Mouse (Mus musculus) heart, postnatal 10 days (tissue): ENCODE results near the gene Cfap54. TPM values are rescaled to one million over a fixed set of nuclear protein-coding genes. Genes with fewer than 3 reads are reported as not detected.

Experiments
- DNase-seq, 2 experiments: peaks; one replicate each; pipeline ENCODE4 v3.0.0; 2021
- intact Hi-C: fragments of 180-260 bp; cut with DNase I; formaldehyde crosslinking; loops from one replicate; pipeline ENCODE4 v1.15.1; 2025
- total RNA-seq, 2 experiments: library from RNA; stranded (reverse); gene quantifications; 2 replicates each; pipeline ENCODE4 v1.2.3; 2021

Gene Cfap54
- total RNA-seq, 2 experiments from 2014 or later: 1.3 to 1.4 TPM

DNA sequence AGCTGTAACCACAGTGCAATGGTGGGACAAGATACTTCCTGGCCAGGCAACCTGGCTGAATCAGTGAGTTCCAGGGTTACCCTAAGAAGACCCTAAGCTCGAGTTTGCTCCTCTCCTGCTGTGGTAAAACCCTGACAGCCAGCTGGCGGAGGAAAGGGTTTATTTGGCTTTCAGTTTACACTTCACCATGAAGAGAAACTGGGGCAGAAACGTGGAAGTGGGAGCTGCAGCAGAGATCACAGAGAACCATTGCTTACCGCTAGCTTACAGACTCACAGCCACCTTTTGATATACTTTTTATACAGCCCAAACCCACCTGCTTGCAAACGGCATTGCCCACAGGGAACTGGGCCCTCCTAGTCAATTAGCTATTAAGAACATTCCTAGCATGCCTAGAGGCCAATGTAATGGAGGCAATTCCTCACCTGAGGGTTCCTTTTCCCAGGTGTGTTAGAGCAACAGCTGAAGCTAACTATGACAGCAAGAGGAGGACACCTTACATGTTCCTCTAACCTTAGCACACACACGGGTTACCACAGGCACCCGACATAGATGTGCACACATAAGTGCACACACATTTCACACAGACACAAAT lies 16.9 kb upstream of the Cfap54 start:
- intact Hi-C loops: no loop called here
- no peak for DNase-seq

DNA sequence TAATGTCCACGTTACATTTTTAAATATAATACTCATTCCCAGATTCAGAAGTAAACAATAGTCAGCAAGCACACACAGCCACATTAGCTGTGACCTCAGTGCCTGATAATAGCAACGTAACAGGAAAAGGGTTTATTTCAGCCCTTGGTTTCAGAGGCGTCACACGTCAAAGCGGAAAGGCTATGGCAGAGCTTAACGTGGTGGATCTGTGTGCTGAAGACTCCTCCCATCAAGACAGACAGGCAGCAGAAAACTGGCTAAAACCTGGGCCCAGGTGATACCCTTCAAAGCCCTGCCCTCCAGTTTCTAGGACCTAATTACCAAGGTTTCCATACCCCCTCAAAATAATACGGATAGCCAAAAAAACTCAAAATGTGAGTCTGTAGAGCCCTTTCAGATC lies 16.0 kb upstream of the Cfap54 start:
- intact Hi-C loops: no loop called here
- DNase-seq: no peak

DNA sequence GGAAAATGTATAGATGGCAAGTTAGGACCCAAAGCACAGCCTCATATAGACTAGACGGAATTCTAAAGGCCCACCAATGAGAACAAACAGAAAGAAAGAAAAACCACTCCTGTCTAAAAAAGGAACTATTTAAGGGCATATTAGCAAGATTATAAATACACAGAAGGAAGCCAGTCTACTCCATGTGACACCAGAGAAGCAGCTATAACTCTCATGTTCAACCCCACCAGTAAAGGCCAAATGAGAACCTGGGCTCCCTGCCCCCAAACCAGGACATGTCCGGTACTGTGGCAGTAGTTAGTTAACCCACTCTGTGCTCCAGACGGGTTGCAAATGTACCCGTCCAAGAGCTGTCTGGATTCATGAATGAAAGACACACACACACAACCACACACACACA lies 14.4 kb upstream of the Cfap54 start:
- DNase-seq: no peak
- intact Hi-C loops: no loop called here

DNA sequence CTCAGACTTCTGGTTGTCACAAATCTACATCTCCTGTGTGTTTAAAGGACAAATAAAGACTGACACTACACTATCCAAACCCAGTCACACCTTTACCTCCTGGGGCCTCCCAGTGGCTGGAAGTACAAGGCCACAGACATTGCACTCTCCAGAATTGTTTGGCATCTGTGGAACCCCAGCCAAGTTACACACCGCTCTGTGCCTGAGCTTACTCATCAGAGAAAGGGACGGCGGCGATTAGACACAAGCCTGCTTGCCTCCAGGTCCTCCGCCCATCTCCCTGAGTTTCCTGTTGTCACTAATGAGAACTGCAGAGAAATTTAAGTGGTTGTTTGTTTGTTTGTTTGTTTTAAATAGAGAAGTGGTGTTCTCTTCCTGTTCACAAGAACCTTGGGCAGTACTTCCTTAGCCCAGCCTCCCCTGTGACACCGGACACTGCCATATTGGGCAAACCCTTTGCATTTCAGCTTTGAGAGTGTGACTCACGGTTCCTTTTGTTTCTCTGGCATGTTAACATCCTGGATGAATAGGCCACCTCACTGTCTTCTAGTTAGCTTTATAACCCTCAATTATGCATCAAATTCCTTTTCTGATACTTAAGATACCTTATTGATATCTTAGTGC lies 13.7 kb upstream of the Cfap54 start:
- peak in 1 of 2 experiments; percentile 21 for DNase-seq
- intact Hi-C loops: no loop called here

DNA sequence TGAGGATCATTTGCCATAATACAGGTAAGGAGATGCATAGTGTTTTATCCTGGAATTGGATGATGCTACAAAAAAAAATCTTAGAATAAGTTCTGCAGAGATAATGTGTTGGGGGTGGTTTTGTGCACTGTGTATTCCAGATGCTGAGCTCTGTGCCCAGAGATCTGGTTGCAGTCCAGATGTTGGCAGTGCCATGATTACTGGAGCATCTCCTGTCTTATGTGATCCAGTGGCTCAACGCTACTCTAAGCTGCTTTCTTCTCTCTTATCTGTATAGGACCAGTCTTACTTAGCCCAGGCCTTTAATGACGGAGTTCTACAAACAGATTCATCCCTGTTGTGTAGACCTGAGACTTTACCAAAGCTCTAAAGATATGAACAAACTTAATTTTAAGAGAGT lies 10.5 kb upstream of the Cfap54 start:
- DNase-seq: no peak
- intact Hi-C loops: no loop called here

DNA sequence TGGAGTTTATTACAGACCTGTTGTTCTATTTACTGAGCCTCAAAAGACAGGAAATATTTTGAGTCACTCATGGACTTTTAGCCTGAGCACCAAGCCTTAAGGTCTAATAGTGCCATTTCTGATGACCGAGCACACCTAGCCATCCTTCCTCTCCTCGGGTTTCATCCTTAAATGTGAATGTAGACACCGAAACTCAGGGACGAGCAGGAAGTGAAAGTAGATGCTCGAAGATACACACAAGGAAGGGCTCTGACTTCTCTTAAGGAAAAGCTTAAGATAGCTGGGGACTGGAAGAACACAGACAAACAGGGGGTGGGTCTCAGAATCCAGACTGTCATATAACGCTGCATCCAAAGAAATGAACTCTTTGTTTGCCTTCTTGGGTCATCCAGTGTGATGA lies 8.8 kb upstream of the Cfap54 start:
- DNase-seq: no peak
- intact Hi-C loops: no loop called here

DNA sequence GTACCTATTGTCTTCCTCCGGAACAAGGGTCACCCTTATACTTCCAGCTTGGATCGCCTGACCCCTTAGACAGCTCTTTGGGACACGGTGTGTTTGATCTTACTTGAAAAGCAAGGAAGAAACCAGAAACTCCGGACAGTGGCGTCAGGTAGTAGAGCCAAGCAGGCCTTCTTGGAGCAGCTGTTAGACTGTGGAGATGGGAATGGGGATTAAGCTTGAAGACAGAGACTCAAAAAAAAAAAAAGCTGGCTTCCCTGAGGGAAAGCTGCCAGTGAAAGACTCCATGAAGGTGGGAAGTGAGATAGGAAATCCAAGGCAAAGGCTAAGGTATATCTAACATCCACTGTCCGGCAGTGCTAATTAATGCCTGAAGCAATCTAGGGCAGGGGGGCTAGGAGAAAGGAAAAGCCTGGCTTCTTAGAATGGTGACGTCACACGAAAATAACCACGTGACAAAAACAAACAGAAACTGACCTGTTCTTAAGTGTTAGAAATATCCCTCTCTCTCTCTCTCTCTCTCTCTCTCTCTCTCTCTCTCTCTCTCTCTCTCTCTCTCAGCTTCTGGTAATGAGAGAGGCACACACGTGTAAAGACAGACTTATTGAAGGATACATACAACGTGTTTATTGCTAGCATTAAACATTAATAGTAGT lies 7.1 kb upstream of the Cfap54 start:
- intact Hi-C loops: loop anchor here (5.0 kb wide), 1 partner anchor 74 kb away; the partner anchor contains the start of gene Cdk17

DNA sequence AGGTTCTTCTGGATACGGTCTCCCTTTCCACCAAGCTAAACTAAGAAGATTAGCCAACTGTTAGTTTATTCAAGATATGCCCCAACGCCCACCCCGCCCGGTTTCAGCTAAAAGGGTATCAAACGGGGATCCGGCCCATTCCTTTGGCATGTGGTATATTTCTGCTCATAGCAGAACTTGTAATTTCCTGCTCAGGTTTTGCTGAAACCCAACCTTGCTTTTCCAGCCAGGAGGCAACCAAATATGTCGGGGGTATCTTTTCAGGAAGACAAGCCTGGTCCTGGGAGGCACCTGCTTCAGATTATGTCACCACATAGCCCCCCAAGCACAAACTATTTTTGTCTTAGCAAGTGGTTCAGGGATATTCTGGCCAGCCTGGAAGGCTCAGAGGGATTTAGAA lies 6.1 kb upstream of the Cfap54 start:
- DNase-seq: no peak
- intact Hi-C loops: loop anchor here (5.0 kb wide), 1 partner anchor 75 kb away; the partner anchor contains the start of gene Cdk17

More for the DNA sequence above, 7.1 kb upstream of the Cfap54 start:
- no peak for DNase-seq

DNA sequence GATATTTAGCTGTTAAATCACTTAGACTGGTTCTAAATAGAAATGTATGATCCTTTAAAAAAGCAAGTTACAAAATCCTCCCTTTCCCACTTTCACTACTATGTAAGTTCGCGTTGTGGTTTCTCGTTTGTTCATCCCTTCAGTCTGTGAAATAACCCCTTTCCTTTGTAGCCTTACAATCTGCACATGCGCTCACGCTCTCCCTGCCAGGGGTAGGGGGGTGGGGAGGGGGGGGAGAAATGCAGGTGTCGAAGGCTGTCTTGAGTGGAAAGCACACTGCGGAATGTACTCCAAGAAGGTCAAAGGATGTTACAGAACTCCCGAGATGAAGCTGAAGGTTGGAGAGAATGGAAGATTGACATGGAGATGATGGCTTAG lies 2.5 kb upstream of the Cfap54 start:
- no peak for DNase-seq

DNA sequence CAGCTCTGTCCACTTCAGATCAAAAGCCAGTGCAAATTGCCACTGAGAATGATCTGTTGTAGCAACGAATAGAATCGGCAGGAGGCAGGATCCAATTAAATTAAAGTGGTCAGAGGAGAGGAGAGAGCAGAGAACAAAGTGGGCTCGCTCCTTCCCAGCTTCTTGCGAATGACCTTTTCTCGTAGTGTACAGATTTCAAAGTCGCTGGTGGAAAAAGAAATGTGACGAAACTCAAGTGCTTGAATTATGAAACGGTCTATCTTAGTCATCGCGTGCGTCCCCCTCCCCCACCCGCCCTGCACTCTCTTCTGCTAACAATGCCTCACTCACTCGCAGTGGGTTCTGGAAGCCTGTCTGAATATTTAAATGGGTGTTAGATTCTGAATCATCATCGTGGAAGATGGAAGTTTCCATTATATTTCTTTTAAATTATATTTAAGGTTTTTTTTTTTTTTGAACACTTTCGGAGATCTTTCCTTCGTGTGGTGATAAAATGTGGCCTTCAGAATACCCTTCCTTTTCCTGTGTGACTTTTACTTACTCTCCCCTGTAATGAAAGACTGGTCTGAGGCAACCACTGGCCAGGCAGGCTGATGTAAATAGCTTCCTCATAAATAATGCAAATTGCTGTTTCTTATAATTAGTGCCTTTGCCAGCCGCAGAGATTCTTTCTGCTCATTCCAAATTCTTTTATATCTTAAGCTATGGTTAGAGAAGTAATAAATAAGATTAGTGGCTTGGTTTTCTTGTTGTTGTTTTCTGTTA lies 2.0 kb upstream of the Cfap54 start:
- intact Hi-C loops: no loop called here
- no peak for DNase-seq

More for the DNA sequence above, 2.5 kb upstream of the Cfap54 start:
- intact Hi-C loops: no loop called here

DNA sequence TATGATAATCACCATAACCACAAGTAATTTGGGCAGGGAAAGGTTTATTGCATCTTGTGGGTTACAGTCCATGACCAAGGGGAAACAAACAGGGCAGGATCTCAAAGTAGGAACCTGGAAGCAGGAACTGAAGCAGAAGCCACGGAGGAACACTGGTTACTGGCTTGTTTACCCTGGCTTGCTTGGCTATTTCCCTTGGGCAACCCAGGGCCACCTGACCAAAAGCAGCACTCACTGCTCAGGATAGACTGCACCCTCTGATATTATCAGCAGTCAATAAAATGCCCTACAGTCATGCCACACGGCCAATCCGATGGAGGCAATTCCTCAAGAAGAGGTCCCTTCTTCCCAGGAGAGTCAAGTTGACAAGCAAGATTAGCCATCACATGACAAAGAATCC lies 1.9 kb downstream of the Cfap54 start:
- no peak for DNase-seq
- intact Hi-C loops: no loop called here

DNA sequence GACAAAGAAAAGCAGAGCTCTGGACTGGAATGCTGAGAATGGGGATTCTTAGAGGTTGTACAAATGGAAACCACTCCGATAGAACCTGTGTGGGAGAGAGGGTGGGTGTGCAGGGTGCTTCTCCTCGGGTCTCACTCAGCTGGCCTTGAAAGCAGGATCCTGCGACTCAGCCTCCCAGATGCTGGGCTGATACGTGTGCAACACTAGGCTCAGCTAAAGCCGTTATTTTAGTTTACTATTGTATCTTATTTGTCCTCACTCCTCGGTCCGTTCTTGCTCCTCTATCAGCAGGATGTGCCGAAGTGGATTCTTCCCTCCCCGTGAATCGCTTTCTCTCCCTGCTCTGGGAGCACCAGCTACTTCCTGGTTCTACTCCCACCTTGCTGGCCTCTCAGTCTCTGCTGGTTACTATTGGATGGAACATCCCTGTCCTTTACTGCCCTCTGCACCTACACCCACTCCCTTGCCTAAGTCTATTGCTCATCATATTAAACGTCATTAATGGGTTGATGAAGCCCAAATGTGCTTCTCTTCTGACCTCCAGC lies 3.4 kb downstream of the Cfap54 start:
- intact Hi-C loops: no loop called here
- no peak for DNase-seq

DNA sequence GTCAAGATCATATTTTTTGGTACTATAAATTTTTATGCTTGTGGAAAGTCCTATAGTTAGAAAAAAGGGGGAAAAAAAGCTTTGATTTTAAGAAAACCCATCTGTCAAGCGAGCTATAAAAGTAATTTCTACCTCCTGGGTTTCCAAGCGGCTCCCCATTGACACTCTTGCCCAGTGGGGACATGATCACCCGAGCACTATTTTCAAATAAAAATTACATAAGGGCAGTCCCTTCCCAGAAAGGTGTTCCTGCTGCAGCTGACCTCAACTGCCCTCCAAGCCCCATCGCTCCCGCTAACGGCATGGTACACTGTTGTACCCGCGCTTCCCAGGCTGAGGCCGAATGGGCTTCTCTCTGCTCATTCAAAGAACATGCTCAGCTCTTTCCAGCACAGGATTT lies 5.0 kb downstream of the Cfap54 start:
- no peak for DNase-seq
- intact Hi-C loops: no loop called here

DNA sequence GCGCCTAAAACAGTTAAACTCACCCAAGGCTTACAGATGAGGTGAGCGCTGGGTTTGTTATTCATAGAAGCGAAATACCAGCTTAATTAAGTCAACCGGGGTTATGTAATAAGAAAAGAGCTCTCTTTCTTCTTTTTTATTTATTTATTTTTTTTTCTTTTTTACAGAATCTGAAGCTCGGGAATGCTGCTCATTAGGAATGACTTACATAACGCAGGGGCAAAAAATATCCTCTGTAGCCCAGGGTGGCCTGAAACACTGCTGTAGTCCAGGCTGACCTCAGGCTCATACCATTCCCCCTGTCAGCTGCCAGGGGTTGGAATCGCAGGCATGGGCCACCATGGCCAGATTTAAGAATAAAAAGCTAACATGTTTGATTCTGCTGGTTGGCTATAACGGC lies 5.6 kb downstream of the Cfap54 start:
- DNase-seq: no peak
- intact Hi-C loops: no loop called here

DNA sequence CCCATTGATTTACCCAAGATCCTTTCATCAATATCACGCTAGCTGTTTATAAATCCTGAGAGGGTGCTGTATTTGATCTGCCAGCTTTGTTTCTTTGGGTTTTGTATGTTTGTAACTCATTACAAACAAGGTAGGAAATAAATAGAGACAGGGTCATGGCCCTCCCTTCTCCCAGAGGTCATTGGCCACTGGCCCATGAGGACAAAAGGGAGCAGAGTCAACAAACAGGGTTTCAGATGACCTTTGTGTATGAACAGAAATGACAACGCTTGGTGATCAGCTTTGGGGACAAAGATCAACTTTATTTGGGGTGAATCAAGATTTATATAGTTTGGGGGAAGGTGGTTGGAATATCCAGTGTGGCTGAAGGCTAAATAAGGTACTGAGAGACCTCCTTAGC lies 8.6 kb downstream of the Cfap54 start:
- intact Hi-C loops: no loop called here
- no peak for DNase-seq

DNA sequence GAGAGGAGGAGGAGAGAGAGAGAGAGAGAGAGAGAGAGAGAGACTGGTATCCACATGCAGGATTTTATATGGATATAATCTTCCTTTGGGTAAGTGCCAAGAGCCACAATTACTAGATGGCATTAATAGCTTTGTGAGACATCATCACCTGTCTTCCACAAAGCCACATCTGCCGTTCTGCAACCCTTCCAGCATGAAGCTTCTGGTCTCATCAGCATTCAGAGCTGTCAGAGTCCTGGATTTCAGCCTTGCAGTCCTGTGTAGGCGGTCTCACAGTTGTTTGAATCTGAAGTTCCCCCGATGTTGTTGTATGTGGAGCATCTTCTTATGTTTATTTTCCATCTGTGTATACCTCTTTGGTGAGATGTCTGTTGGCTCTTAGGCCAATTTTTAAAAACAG lies 9.7 kb downstream of the Cfap54 start:
- intact Hi-C loops: no loop called here
- DNase-seq: no peak

DNA sequence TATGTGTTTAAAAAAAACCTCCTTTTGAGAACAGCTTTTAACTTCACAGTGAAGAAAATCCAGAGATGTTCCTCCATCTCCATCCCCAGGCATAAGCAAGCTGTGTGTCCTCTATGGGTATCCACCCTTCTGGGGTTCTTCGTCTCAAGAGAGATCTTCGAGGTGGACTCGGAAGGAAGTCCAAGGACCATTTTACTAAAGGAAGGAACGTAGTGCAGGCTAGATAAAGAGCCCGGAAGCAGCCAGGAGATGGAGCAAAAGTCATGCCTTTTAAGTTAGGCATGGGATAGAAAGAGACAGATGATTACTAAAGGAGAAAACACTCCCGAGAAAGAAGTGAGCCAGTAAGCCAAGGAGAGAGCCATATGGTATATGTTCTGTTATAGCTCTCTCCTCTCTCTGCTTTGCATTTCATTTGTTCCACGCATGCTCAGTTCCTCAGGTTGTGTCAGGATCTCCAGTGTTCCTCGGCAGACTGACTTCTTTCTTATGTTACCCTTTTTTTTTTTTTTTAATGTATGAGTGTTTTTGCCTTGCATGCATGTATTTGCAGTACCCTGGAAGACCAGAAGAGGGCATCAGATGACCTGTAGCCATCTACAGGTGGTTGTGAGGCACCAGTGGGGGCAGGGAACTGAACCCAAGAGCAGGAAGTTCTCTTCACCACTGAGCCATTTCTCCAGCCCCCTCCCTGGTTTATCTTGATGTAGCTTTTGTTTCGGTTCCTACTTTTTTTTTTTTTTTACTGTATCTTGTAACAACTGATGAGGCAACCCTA lies 11.1 kb downstream of the Cfap54 start:
- DNase-seq: peak; percentile 63 to 65
- intact Hi-C loops: loop anchor here (1.0 kb wide), 1 partner anchor 90 kb away; the partner anchor contains the start of gene Cdk17

DNA sequence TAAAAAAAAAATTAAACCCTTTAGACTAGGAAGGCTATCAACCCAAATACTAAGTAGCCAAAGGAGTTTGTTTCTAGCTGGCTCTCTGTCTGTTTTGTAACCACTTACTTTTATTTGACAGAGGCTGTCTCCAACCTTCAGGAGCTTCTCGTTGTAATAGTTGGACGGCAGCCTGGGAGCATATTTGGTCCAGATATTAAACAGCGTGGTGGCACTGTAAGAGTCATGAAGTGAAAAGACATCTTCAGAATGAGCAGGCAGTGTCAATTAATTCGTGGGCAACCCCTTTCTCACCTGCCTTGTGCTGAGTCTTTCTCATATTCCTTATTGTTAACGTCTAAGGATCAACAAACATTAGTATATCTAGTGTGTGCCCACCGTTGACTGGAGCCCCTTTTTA lies 11.7 kb downstream of the Cfap54 start:
- intact Hi-C loops: loop anchor here (1.0 to 10.0 kb wide), 3 partner anchors 91 to 405 kb away; partner anchors contain the start of gene Cdk17
- no peak for DNase-seq

DNA sequence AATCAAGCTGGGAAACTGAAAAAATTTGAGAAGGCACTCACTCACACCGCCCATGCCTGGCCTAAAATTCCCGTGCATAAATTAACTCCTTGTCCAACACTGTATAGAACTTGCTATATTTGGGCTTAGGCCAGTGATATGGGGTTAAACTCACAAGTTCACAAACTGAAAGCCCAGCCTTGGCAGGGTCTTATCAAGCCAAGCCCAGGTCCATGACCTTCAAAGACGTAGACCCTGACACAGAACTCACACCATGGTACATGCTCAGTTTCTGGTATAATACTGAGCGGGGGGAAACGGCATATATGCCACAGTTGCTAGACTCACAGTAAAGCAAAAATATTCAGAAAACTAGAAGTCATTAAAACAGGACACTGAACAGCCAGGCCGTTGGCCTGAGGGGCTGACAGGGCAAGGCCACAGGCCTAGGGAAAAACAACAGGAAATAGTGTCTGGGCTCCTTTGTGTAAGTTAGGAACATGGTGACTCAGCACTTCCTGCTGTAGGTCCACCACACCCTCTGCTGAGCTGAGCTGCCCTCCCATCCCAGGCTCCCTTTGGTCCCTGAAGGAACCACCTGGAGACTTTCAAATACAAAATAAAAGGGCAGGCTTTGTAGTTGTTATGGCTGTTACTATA lies 12.3 kb downstream of the Cfap54 start:
- intact Hi-C loops: loop anchor here (10.0 kb wide), 2 partner anchors 216 to 406 kb away; no protein-coding TSS in a partner anchor
- DNase-seq: peak; percentile 49 to 55

DNA sequence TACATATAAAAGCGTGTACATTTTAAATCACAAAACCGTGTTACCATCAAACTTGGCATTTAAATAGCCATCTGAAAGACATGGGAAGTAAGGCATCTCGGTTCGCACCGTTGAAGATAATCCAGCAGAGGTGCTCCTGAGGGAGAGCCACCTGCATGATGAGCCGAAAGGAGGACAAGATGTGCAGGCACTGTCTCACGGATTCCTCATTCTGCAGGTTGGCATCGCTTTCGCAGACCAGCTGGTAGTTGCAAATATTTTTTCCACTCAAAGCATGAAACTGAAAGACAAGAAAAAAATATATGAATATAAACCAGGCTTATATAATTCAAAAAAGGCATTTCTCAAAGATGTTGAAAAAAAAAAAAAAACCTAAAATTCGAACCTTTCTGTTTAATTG lies 16.4 kb downstream of the Cfap54 start:
- intact Hi-C loops: loop anchor here (10.0 kb wide), 2 partner anchors 220 to 410 kb away; no protein-coding TSS in a partner anchor
- DNase-seq: no peak
